Mouse (Mus musculus) cerebellum, adult 2 months (tissue): ENCODE measurements at regions not wholly inside any gene's neighbourhood (a gene's known extent, or its start where the extent isn't known, plus 50 kb on each side); places are given as distances from the start of the nearest gene placed in this dataset.

ENCODE experiments used
- CTCF ChIP-seq: fragments of 200-500 bp; IDR thresholded peaks from 2 replicates; pipeline ENCODE4 v1.5.1; 2011; ENCODE audit warnings: low read depth, mild to moderate bottlenecking, control low read depth, low read length, moderate library complexity, borderline replicate concordance; ENCODE audit not compliant: insufficient read depth
- POLR2A ChIP-seq: fragments of 200-500 bp; IDR thresholded peaks from 2 replicates; pipeline ENCODE4 v1.6.1; 2011; ENCODE audit warnings: low read length, control low read depth, borderline replicate concordance; ENCODE audit not compliant: insufficient read depth

GRCm38 (mm10) chr14:105512914-105513677 lies 254.7 kb downstream of the Ndfip2 start:
- TF ChIP-seq CTCF (no peak), POLR2A (no peak)
